25 mouse cellular contexts compared by ENCODE assay signal in the genomic region with DNA sequence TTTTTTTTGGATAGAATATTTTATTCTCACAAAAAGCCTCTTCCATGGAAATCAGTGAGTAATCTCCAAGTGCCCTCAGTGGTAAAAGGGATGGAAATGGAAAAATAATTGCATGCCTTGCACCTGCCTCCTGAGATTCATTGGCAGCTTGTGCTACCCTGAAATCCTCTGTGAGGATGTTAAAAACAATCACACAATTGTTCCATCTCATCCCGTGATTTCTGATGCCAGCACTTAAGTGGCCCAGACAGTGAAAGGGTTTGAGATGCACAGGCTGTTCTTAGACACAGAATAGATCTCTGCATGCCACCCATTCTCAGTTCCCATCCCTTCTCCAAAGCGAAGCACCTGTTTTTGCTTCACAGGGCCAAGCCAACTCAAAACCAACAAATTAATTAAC.
A peak's percentile ranks its signal among the peaks of the same experiment; 100 is the strongest.
DNase-seq lines count a peak whose midpoint lies in the region; ATAC-seq lines count a peak whose summit lies in the region.
"Had no signal": no experiment of that assay in that cellular context is flagged by ENCODE, and none has a peak within 500 bp of the region (broad histone marks: within the 10 kb centered on the region; RNA-seq: fewer than 3 reads in every experiment).

No protein-coding gene starts in this region.

- DNase-seq in midbrain, embryonic 14.5 days: peak; percentile 14
- DNase-seq in midbrain, embryonic 11.5 days (ENCODE audit: low spot score, missing footprints): no peak
- peak; percentile 75 for DNase-seq in Muller cell, postnatal 12 days (ENCODE audit: inconsistent ontology term)
- DNase-seq in brain, adult 2 months (ENCODE audit: low read depth, low spot score): peak; percentile 14
- DNase-seq in layer of hippocampus, postnatal 10 days (ENCODE audit: low spot score in 2 of 2): no peak
- DNase-seq: adrenal gland, adult 8-10 months; adrenal gland, postnatal 25 days; cerebellum, adult 11 months; cerebellum, adult 2 months; cerebellum, adult 9-11 months; cerebellum, postnatal 25 days; gastrocnemius, postnatal 10 days; gastrocnemius, postnatal 36 days; heart, adult 2 months; heart, postnatal 14 days; heart, postnatal 4 days had no signal

- H3K27me3 ChIP-seq in midbrain, embryonic 14.5 days (ENCODE audit: control insufficient read depth, insufficient read depth, low read length): no peaks in the 10 kb centered on the region
- H3K27me3 ChIP-seq in midbrain, embryonic 11.5 days (ENCODE audit: control insufficient read depth, insufficient read depth, low read length): no peaks in the 10 kb centered on the region
- H3K27me3 ChIP-seq: embryonic facial prominence, embryonic 12.5 days; embryonic facial prominence, embryonic 15.5 days; heart, embryonic 13.5 days; hindbrain, embryonic 15.5 days had no signal

- no peak overlapping the region for H3K4me3 ChIP-seq in midbrain, embryonic 14.5 days (replicated peaks; ENCODE audit: low read depth, low read length)
- H3K4me3 ChIP-seq in midbrain, embryonic 11.5 days (ENCODE audit: low read depth, low read length): no peak overlapping the region
- H3K4me3 ChIP-seq: embryonic facial prominence, embryonic 12.5 days; embryonic facial prominence, embryonic 15.5 days; heart, adult 2 months; heart, embryonic 10.5 days; heart, embryonic 13.5 days; hindbrain, embryonic 15.5 days had no signal

- WGBS in midbrain, embryonic 14.5 days: 75% methylated on average over 2 of the region's 2 CpGs
- 82% methylated on average over 2 of the region's 2 CpGs for WGBS in midbrain, embryonic 11.5 days

- H3K36me3 ChIP-seq in midbrain, embryonic 14.5 days (ENCODE audit: control insufficient read depth, insufficient read depth, low read length): no peaks in the 10 kb centered on the region
- no peaks in the 10 kb centered on the region for H3K36me3 ChIP-seq in midbrain, embryonic 11.5 days (ENCODE audit: control insufficient read depth, insufficient read depth, low read length)
- H3K36me3 ChIP-seq: embryonic facial prominence, embryonic 12.5 days; embryonic facial prominence, embryonic 15.5 days; heart, embryonic 10.5 days; heart, embryonic 13.5 days; hindbrain, embryonic 15.5 days had no signal

- no peaks in the 10 kb centered on the region for H3K4me1 ChIP-seq in midbrain, embryonic 14.5 days (ENCODE audit: control insufficient read depth, insufficient read depth, low read length)
- H3K4me1 ChIP-seq in midbrain, embryonic 11.5 days (ENCODE audit: control insufficient read depth, insufficient read depth, low read length): no peaks in the 10 kb centered on the region
- H3K4me1 ChIP-seq: embryonic facial prominence, embryonic 12.5 days; embryonic facial prominence, embryonic 15.5 days; heart, embryonic 10.5 days; heart, embryonic 13.5 days; hindbrain, embryonic 15.5 days had no signal

- no peak overlapping the region for H3K4me2 ChIP-seq in midbrain, embryonic 14.5 days (ENCODE audit: low read length)
- no peak overlapping the region for H3K4me2 ChIP-seq in midbrain, embryonic 11.5 days
- H3K4me2 ChIP-seq: embryonic facial prominence, embryonic 12.5 days; embryonic facial prominence, embryonic 15.5 days; heart, embryonic 13.5 days; hindbrain, embryonic 15.5 days had no signal

- H3K9ac ChIP-seq in midbrain, embryonic 14.5 days (replicated peaks; ENCODE audit: low read length): no peak overlapping the region
- H3K9ac ChIP-seq in midbrain, embryonic 11.5 days (ENCODE audit: low read length): no peak overlapping the region
- H3K9ac ChIP-seq: embryonic facial prominence, embryonic 12.5 days; embryonic facial prominence, embryonic 15.5 days; heart, embryonic 13.5 days; hindbrain, embryonic 15.5 days had no signal

- no peak overlapping the region for H3K27ac ChIP-seq in midbrain, embryonic 14.5 days (replicated peaks; ENCODE audit: low read depth, low read length)
- no peak overlapping the region for H3K27ac ChIP-seq in midbrain, embryonic 11.5 days (ENCODE audit: low read depth, low read length)
- H3K27ac ChIP-seq: embryonic facial prominence, embryonic 12.5 days; embryonic facial prominence, embryonic 15.5 days; heart, adult 2 months; heart, embryonic 10.5 days; heart, embryonic 13.5 days; hindbrain, embryonic 15.5 days had no signal

- H3K9me3 ChIP-seq in midbrain, embryonic 14.5 days (ENCODE audit: control insufficient read depth, low read length): no peaks in the 10 kb centered on the region
- no peaks in the 10 kb centered on the region for H3K9me3 ChIP-seq in midbrain, embryonic 11.5 days (ENCODE audit: control insufficient read depth, low read length)
- H3K9me3 ChIP-seq: embryonic facial prominence, embryonic 12.5 days; embryonic facial prominence, embryonic 15.5 days; heart, embryonic 10.5 days; heart, embryonic 13.5 days; hindbrain, embryonic 15.5 days had no signal

- ATAC-seq in midbrain, embryonic 14.5 days (ENCODE audit: low FRiP score, low TSS enrichment): no peak
- no peak for ATAC-seq in midbrain, embryonic 11.5 days (ENCODE audit: low FRiP score)
- no peak for ATAC-seq in megakaryocyte progenitor cell, adult 5-6 weeks (replicated peaks; ENCODE audit: poor library complexity)
- ATAC-seq: activated CD4-positive, CD25-positive, alpha-beta regulatory T cell, adult 4 months; CD4-positive, CD25-positive, alpha-beta regulatory T cell, adult 4 months; forebrain, embryonic 16.5 days had no signal

Comparison
In these comparisons a context has a peak if more than half of its experiments do, and no peak if none do; other contexts are left out.
1. DNase-seq: peak in midbrain, embryonic 14.5 days (single experiment), Muller cell, postnatal 12 days (single experiment) and brain, adult 2 months (single experiment); none in midbrain, embryonic 11.5 days (single experiment) and layer of hippocampus, postnatal 10 days (0 of 2).